Mouse (Mus musculus) adrenal gland, postnatal 4 days (tissue): ENCODE measurements at regions not wholly inside any gene's neighbourhood (a gene's known extent, or its start where the extent isn't known, plus 50 kb on each side); places are given as distances from the start of the nearest gene placed in this dataset.

Source experiments
- DNase-seq, 2 experiments: peaks; one replicate each; pipeline ENCODE4 v3.0.0; 2021 to 2022; ENCODE audit warnings: low spot score in 2 of 2, mixed read lengths in 2 of 2

DNA sequence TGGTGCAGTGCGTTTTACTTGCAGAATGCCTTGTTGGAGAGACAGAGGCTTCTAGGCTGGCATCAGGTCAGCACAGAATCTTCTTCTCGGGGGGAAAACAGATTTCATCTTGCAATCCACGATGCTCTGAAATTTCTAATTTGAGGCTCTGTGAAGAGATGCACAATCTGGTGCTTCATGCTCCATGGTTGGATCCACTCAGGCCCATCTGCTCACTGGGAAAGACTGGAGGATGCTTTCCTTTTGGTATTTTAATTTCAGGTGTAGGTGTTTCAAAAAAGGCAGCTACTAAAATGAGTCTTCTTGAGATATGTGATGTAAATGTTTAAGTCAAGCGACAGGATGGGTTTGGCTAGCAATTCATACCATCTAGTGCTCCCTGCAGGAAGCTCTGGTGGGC is 938.1 kb downstream of the Slc4a3 start:
- no peak for DNase-seq

DNA sequence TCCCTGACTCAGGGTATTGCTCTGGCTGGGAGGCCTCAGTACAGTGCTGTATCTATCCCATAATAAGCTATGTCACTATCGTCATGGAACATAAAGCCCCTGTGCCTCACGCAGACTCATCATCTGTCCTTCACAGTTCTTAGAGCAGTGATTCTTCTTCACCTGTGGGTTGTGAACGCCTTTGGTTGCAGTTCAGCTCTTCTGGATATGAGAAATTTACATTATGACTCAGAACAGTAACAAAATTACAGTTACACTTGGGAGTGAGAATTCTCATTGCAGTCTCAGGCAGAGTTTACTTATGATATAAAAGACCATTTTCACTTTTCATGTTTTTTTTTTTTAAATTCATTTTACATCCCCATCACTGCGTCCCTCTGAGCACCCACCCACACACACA is 941.4 kb downstream of the Slc4a3 start:
- no peak for DNase-seq

DNA sequence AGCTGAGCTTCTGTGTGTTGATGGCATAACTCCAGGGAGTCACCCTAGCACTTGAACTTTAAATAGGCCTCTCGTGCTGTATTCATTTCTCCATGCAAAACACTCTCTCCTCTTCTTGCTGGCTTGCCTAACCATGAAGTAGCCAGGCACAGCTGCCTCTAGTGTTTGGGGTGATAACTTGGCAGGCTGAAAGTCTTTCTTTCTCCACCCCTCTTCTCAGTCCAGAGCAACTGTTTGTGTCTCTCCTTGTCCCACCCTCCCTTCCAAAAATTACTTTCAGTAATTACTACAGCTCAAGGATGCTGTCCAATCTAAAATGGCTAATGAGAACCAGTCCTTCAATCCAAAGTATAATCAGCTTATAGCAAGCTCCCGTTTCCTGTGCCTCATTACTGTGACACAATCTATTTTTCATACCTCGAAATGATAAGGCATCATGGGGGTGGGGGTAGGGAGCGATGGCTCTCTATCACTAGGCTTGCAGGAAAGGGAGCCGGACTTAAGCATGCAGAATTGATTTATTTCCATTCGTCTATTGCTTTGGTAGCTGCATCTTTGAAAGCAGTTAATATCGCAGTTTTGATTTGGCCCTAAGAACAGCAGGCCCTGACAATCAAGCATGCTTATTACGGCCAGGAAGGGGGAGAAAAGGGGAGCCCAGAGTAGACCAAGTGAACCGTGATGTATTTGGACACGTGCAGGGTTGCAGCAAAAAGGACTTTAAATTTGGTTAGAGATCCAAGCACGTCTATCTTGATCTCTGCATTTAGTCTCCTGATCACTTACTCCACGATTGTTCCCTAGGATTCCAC is 943.8 kb downstream of the Slc4a3 start:
- no peak for DNase-seq

GRCm38 (mm10) chr1:76490719-76491118 is 944.7 kb downstream of the Slc4a3 start:
- DNase-seq, result peak in 1 of 2 experiments; percentile 3

DNA sequence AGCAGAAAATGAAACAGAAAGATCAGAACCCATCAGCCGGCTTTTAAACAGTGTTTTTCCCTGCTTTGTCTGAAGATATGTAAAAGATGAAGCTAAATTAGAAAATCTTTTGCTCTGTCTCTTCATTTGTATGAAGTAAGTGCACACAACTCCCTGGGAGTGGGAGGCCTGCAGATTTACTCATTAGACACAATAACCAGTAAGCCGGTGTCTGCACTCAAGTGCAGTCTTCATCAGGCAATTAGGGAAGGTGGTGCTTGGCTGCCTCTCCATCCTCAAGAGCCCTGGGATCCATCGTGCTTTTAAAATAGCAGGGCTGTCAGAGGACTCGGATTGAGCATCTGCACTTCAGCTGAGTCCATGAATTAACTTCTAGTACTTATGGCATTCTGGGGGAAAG is 945.1 kb downstream of the Slc4a3 start:
- no peak for DNase-seq

GRCm38 (mm10) chr1:76505150-76505549 is 959.1 kb downstream of the Slc4a3 start:
- no peak for DNase-seq

- no peak for DNase-seq
These were observed 962.8 kb downstream of the Slc4a3 start for GRCm38 (mm10) chr1:76508821-76509220.

- DNase-seq, result no peak
These were observed 963.4 kb downstream of the Slc4a3 start for GRCm38 (mm10) chr1:76509486-76509885.

DNA sequence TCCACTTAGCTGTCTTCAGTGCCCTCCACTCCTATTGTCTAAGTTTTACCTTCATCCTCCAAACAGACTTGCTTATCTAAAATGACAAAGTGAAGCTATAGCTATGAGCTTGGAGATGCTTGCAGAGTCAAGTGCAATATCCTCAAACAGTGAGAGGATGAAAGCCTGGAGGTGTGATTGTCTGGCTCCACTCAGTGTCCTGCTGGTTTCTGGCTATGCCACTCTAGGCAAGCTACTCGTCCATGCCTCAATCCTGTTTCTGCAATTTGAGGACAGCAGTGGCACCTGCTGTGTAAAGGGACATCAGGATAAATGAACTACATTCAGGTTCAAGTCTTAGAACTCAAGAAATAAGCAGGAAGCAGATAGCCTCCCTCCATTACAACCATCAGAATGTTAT is 966.1 kb downstream of the Slc4a3 start:
- DNase-seq, result no peak

DNA sequence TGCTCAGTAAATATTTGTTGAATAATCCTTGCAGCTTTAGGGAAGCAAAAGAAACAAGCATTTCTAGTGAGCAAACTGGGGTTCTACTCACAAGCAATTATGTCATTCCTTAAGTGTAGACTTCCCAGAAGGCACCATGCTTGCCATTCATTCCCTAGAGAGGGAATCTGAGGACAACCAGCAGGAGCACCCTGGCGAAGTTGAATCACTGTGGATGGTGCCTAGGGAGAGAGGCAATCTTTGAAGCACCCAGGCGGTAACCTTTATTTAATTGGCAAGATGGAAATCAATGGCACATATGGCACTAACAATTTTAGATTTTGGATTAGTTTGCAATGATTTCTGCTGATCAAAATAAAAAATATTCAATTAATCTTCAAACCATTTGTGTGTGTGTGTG is 967.4 kb downstream of the Slc4a3 start:
- DNase-seq, result no peak

DNA sequence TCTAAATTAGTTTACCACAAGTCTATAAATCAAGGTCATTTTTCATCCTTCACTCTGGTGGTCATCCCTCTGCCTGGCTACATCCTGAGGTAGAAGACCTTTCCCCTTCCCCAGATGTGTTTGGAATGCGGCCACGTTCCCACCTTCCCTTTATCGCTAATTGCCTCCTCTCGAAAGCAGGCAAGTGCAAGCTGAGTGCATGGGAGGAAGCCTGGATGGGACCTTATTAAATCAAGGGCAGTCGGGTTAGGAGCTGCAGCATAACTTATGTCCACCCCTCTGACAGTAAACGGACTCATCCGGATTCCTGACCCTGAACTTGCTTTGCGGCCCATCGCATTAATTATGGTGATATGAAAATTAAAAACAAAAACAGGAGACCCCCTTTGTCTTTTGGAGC is 983.5 kb downstream of the Slc4a3 start:
- DNase-seq, result no peak

- DNase-seq, result no peak
These were observed 984.3 kb downstream of the Slc4a3 start for GRCm38 (mm10) chr1:76530342-76530741.

GRCm38 (mm10) chr1:76535522-76535956 is 979.3 kb downstream of the Epha4 start:
- DNase-seq, result peak in 1 of 2 experiments; percentile 36

- no peak for DNase-seq
These were observed 974.4 kb downstream of the Epha4 start for GRCm38 (mm10) chr1:76540529-76540928.

DNA sequence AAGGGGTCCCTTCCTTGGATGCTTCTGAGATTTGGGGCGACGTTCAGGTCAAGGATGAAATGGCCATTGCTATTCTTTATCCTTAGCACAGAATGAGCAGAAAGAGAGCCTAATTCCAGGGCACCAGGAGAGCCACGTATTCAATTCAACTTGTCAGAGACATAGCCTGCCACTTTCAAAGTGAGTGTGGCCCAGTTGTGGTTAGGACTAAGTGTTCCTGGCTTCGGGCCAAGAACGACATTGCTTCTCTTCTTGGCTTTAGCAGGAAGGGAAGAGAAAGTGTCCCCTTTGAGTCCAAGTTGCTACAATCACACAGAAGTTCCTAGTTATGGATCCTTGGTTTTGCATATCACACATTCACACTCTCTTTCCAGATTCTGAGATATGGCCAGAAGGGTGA is 964.0 kb downstream of the Epha4 start:
- no peak for DNase-seq

DNA sequence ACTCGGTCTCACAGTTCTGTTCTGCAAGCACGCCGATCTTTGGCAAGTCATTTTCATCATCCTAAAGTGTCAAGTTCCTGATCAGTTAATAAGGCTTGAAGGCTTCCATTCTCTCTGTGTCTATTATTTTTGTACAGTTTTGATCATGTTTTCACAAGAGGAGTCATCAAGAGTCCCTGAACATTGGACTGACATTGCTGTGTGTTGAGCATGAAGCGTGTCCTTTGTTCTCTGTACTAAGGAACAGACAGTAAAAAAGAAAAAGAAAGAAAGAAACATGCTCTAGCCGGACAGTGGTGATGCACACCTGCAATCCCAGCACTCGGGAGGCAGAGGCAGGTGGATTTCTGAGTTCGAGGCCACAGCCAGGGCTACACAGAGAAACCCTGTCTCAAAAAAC is 955.4 kb downstream of the Epha4 start:
- no peak for DNase-seq

- no peak for DNase-seq
These were observed 939.4 kb downstream of the Epha4 start for GRCm38 (mm10) chr1:76575487-76575886.

- no peak for DNase-seq
These were observed 929.0 kb downstream of the Epha4 start for GRCm38 (mm10) chr1:76585921-76586320.

GRCm38 (mm10) chr1:76625831-76626230 is 889.1 kb downstream of the Epha4 start:
- no peak for DNase-seq

GRCm38 (mm10) chr1:76629861-76630260 is 885.0 kb downstream of the Epha4 start:
- no peak for DNase-seq

DNA sequence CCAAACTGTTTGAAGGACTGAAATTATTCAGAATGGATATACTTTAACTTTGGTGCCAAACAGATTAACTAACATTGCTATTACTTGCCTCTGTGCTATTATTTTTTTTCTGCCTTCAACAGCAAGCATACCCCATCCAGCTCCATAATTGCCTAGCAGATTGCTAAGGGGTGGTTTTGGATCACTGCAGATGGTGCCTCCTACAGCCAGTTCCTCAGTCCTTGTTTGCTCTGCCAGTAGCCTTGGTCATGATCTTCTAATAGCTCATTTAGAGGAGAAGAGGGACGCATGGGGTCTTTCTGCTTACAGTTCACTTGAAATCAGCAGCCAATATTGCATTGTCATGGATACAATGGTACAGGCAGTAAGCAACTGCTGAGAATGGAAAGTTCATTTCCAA is 880.8 kb downstream of the Epha4 start:
- no peak for DNase-seq

DNA sequence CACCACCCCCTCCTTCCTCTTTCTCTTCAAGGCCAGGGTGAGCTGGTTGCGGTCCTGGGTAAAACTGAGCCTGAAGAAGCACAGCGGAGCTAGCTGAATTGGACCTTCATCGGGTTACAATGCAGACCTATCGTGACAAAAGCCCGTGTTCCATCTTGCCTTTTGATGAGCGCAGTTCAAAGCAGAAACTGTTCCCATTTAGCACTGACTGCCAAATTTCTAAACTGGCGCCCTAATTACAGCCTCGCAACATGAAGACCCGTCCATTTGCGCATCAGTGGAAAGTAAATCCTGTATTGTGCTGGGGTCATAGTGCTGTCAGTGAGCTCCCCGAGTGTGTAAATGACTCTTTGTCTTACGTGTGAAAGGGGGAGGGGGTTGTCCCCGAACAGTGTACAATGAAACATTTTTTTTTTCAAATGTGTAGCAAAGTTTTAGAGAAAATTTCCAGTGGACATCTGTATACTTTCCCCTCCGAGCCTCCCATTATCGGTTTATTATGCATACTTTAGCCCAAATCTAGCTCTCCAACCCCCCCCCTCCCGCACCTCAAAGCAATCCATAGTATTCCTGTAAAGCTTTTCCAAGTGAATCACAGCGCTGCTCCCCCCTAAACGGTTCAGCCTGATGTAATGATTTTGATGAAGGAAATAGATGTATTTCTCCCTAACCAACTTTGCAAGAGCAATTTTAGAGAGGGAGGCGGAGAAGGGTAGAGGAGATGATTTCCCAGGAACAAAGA is 877.4 kb downstream of the Epha4 start:
- no peak for DNase-seq

GRCm38 (mm10) chr1:76638010-76638400 is 876.9 kb downstream of the Epha4 start:
- DNase-seq, result no peak
